Mouse (Mus musculus) forebrain, embryonic 11.5 days (tissue): ENCODE results near the gene Hoxc12. TPM values are rescaled to one million over a fixed set of nuclear protein-coding genes. Genes with fewer than 3 reads are reported as not detected.

ENCODE experiments used
- ATAC-seq: fragments of 200-750 bp; cut with Nextera tagmentation; replicated peaks from 2 replicates; pipeline ENCODE4 v1.8.0; 2017; ENCODE audit warnings: moderate TSS enrichment; ENCODE audit not compliant: low FRiP score
- DNase-seq: peaks from one replicate; pipeline ENCODE4 v3.0.0-alpha.2; 2017; ENCODE audit warnings: low spot score
- H3K27ac ChIP-seq: fragments of 300-500 bp; sonication (generic); 2 replicates; pipeline ENCODE4 v1.5.1; 2014; ENCODE audit warnings: low read depth, low read length
- H3K27me3 ChIP-seq: fragments of 300-500 bp; sonication (generic); 2 replicates; pipeline ENCODE4 v1.6.1; 2014; ENCODE audit warnings: mild to moderate bottlenecking, low read length, mixed read lengths; ENCODE audit not compliant: control insufficient read depth, insufficient read depth
- H3K36me3 ChIP-seq: fragments of 300-500 bp; sonication (generic); 2 replicates; pipeline ENCODE4 v1.6.1; 2014; ENCODE audit warnings: mild to moderate bottlenecking, low read length, moderate library complexity, mixed read lengths; ENCODE audit not compliant: control insufficient read depth, insufficient read depth
- H3K4me1 ChIP-seq: fragments of 300-500 bp; sonication (generic); replicated peaks from 2 replicates; pipeline ENCODE4 v1.6.1; 2014; ENCODE audit warnings: low read length, mixed read lengths; ENCODE audit not compliant: control insufficient read depth, insufficient read depth
- H3K4me2 ChIP-seq: fragments of 300-500 bp; sonication (generic); 2 replicates; pipeline ENCODE4 v1.6.1; 2014; ENCODE audit warnings: low read depth, mild to moderate bottlenecking, low read length, moderate library complexity, mixed read lengths; ENCODE audit not compliant: severe bottlenecking
- H3K4me3 ChIP-seq: fragments of 300-500 bp; sonication (generic); 2 replicates; pipeline ENCODE4 v1.5.1; 2014; ENCODE audit warnings: low read depth, low read length
- H3K9ac ChIP-seq: fragments of 300-500 bp; sonication (generic); 2 replicates; pipeline ENCODE4 v1.6.1; 2014; ENCODE audit warnings: low read length
- H3K9me3 ChIP-seq: fragments of 300-500 bp; sonication (generic); 2 replicates; pipeline ENCODE4 v1.6.1; 2016; ENCODE audit warnings: low read length, mixed read lengths; ENCODE audit not compliant: control insufficient read depth
- WGBS: fragments of 180-500 bp; shearing (Covaris S2); extraction: QIAGEN DNeasy Blood & Tissue Kit; methylation state at CpG from one replicate; pipeline ENCODE4 v1.1.7; 2014; 5-methylcytosine and 5-hydroxymethylcytosine counted together
- polyA plus RNA-seq: library from polyadenylated mRNA; unstranded; fragments of >200 nt; fragmentation: Nextera tagmentation; extraction: Ambion mirVana; gene quantifications from 2 replicates; pipeline ENCODE4 v1.2.1, GENCODE M21; 2014

Hoxc12 gene
- polyA plus RNA-seq, 1 experiment from 2014 or later: not detected

DNA sequence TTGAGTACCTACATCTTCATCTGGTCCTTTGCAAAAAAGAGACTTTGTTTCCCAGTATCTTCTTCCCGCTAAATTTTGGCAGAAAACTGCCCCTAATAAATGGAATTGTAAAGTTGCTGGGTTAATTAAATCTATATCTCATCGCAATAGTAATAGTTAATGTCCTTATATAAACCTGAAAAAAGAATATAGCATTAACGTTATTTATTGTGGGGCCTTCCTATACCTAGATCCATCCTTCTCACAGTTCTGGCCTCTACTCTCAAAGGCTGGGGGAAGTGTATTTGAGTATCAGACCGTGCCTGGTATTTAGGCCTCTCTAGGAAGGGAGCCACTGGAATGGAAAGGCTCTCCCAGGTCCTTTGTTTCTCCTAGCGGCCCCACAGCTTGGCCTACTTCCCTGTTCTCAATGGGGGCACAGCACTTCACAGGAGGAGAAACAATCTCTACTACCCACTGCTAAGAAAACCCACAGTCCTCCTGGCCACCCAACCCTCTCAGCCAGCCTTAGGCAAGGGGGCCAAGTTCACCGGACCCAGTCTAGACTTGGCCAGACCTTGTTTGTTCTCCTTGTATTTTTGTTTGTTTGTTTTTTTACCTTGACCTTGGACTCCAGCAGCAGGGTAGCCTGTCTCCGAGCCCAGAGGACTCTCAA, 17.8 kb upstream of the Hoxc12 start:
- H3K27me3 ChIP-seq: peaks cover 92% of the 10 kb centered on the region
- no peaks in the 10 kb centered on the region for H3K36me3 ChIP-seq
- no peak overlapping the region for H3K4me3 ChIP-seq
- H3K9me3 ChIP-seq: no peaks in the 10 kb centered on the region
- no peak overlapping the region for H3K4me2 ChIP-seq
- ATAC-seq (no peak), DNase-seq (no peak)
- H3K9ac ChIP-seq: no peak overlapping the region
- H3K27ac ChIP-seq: no peak overlapping the region
- H3K4me1 ChIP-seq: no peaks in the 10 kb centered on the region
- WGBS: 4% methylated on average over 7 of the region's 7 CpGs

DNA sequence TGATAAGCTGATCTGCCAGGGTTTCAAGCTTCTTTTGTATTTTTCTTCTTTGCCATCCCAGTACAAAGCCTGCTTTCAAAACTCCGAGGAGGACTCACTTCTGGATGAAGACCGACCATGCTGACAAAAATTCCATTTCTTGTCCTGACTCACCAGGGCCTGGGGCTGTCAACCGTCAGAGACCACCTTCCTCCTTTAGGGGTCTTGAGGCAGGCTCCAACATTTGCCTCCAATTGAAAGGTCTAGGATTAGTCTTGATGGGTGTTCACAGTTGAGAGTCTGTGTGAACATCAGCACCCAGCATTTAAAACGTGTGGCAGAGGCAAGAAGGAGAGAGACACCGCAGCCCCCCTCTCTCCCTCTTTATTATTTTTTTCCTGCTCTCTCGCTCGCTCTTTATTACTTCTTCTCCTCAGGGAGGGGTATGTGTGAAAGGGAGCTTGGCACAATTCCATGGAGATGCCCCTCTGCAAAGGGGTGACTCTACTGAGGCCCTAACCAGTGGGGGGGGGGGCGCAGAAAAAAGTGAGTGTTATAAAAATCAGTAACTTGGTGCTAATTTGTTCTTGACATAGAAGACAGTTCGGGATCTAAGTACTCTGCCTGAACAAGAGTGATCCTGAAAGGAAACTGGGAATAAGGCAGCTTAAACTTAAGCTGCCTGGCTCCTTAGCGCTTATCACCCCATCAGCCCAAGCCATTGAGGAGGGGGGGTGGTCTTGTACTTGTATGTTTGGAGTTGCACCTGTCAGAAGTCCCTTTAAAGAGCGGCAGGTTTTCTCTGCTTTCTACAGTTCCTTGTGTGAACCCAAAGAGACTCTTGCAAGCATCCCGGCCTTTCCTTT, 17.0 kb upstream of the Hoxc12 start:
- ATAC-seq (no peak), DNase-seq (no peak)
- no peaks in the 10 kb centered on the region for H3K9me3 ChIP-seq
- H3K4me1 ChIP-seq: no peaks in the 10 kb centered on the region
- no peak overlapping the region for H3K4me2 ChIP-seq
- H3K27me3 ChIP-seq: peaks cover 95% of the 10 kb centered on the region
- no peaks in the 10 kb centered on the region for H3K36me3 ChIP-seq
- H3K9ac ChIP-seq: no peak overlapping the region
- no peak overlapping the region for H3K27ac ChIP-seq
- WGBS: 2% methylated on average over 12 of the region's 12 CpGs
- H3K4me3 ChIP-seq: no peak overlapping the region

DNA sequence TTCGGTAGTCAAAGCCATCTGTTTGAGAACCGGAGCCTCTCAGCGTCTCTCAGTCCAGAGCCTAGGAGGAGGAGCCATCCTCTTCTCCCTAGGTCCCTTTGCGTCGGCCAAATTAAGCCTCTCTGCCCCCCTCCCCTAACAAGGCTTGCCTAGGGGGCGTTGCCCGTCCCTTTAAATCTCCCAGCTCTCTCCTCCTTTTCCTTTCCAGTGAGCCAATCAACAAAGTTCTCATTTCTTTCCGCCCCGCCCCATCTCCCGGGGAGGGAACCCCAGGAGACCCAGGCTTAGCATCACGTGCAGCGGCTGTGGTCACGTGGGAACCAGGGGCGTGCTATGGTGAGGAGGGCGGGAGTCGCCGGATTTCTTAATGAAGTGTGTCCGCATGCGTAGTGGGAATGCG, 15.9 kb upstream of the Hoxc12 start:
- no peaks in the 10 kb centered on the region for H3K4me1 ChIP-seq
- H3K4me2 ChIP-seq: no peak overlapping the region
- WGBS: under 1% methylated on average over 19 of the region's 20 CpGs
- ATAC-seq (peak; percentile 89), DNase-seq (peak; percentile 81)
- no peaks in the 10 kb centered on the region for H3K36me3 ChIP-seq
- H3K4me3 ChIP-seq: peak overlapping the region; percentile 0; the same call in 1 of the 2 replicates
- H3K27ac ChIP-seq: no peak overlapping the region
- no peak overlapping the region for H3K9ac ChIP-seq
- no peaks in the 10 kb centered on the region for H3K9me3 ChIP-seq
- peaks cover 95% of the 10 kb centered on the region for H3K27me3 ChIP-seq

DNA sequence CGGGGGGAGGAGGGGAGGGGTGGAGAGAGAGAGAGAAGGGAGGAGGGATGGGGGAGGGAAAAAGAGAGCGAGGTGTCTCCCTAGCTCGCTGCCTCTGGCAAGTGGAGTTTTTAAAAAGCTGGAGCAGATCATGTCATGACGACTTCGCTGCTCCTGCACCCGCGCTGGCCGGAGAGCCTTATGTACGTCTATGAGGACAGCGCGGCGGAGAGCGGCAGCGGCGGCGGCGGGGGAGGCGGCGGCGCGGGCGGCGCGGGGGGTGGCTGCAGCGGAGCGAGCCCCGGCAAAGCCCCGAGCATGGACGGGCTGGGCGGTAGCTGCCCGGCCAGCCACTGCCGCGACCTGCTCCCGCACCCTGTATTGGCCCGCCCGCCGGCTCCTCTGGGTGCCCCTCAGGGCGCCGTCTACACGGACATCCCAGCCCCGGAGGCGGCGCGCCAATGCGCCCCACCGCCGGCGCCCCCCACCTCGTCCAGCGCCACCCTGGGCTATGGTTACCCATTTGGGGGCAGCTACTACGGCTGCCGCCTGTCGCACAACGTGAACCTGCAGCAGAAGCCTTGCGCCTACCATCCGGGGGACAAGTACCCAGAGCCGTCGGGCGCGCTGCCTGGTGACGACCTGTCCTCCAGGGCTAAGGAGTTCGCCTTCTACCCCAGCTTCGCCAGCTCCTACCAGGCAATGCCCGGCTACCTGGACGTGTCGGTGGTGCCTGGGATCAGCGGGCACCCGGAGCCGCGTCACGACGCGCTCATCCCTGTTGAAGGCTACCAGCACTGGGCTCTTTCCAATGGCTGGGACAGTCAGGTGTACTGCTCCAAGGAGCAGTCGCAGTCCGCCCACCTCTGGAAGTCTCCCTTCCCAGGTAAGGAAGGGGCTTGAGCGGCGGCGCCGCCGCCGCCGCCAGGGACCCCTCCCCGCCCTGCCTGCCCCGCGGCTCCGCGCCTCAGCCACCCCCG, 15.2 kb upstream of the Hoxc12 start, which contains the start of gene Hoxc13:
Hoxc13 (plus strand) TSS at position 51 of the 959 bp plus-strand sequence.
- DNase-seq: peak; percentile 68
- H3K4me1 ChIP-seq: no peaks in the 10 kb centered on the region
- H3K4me3 ChIP-seq: peak within 1 kb of the TSS; percentile 0; the same call in 1 of the 2 replicates
- peaks cover 95% of the 10 kb centered on the region for H3K27me3 ChIP-seq
- no peak within 1 kb of the TSS for H3K27ac ChIP-seq
- H3K4me2 ChIP-seq: peak within 1 kb of the TSS; percentile 34; the same call in 1 of the 2 replicates
- no peak within 1 kb of the TSS for H3K9ac ChIP-seq
- H3K36me3 ChIP-seq: no peaks in the 10 kb centered on the region
- ATAC-seq: peak; percentile 57
- under 1% methylated on average over 81 of the region's 88 CpGs for WGBS
- H3K9me3 ChIP-seq: no peaks in the 10 kb centered on the region

DNA sequence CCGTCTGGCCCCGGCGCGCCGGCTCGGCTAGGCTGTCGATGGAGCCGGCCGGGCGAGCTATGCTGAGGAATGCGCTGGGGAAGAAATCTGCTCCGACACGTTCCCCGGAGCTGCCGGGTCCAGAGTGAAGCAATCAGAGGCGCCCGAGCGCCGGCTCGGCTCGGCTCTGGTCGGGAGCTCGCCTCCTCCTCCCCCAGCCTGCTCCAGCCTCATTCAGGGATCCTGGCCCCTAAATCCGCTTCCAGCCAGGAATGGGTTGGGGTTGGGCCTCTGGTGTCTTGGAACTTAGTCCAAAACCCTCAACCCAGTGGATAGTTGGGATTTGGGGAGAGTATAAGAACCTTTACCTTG, 14.6 kb upstream of the Hoxc12 start:
- H3K9me3 ChIP-seq: no peaks in the 10 kb centered on the region
- H3K27ac ChIP-seq: no peak overlapping the region
- no peak overlapping the region for H3K4me3 ChIP-seq
- H3K27me3 ChIP-seq: peaks cover 94% of the 10 kb centered on the region
- H3K9ac ChIP-seq: no peak overlapping the region
- H3K4me2 ChIP-seq: no peak overlapping the region
- WGBS: 1% methylated on average over 24 of the region's 24 CpGs
- DNase-seq: peak; percentile 68
- no peak for ATAC-seq
- H3K4me1 ChIP-seq: no peaks in the 10 kb centered on the region
- H3K36me3 ChIP-seq: no peaks in the 10 kb centered on the region

DNA sequence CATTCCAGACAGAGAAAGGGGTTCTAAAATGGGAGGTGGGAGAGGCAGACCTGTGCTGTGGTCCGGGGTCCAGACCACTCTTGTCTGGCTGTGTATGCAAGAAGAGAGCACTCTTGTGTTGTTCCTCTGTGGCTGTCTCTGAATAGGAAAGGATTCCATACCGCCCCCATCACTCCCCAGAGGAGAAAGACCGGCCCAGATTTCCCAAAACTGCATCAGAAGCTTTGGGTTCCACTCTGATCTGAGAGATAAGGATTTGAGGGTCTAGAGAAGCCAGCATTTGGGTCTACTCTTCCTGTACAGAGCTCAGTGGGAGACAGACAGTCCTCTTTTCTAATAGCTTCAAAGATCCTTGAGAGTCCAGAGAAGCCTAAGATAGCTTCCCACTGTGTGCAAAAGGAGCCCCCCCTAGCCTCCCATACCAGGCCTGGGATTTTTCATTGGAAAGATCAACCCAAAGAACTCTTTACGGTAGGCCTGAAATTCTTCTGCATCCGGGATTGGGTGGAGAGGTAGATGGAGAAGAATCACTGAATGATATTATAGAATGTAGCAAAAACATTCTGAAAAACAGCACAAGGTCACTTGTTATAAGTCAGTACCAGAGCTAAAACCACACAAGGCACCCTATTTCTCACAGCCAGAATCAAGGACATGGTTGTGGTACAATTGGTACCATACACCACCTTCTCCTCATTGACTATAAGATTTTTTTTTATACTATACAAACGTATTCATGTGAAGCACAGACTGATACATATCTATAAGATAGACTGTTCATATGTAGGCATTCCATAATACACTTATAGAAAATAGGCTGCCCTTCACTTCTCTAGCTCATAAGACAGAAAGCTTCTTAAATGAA, 13.7 kb upstream of the Hoxc12 start:
- no peaks in the 10 kb centered on the region for H3K36me3 ChIP-seq
- H3K4me2 ChIP-seq: no peak overlapping the region
- H3K4me3 ChIP-seq: no peak overlapping the region
- peaks cover 94% of the 10 kb centered on the region for H3K27me3 ChIP-seq
- no peaks in the 10 kb centered on the region for H3K4me1 ChIP-seq
- 7% methylated on average over 6 of the region's 6 CpGs for WGBS
- ATAC-seq (no peak), DNase-seq (no peak)
- H3K27ac ChIP-seq: no peak overlapping the region
- H3K9ac ChIP-seq: no peak overlapping the region
- no peaks in the 10 kb centered on the region for H3K9me3 ChIP-seq

DNA sequence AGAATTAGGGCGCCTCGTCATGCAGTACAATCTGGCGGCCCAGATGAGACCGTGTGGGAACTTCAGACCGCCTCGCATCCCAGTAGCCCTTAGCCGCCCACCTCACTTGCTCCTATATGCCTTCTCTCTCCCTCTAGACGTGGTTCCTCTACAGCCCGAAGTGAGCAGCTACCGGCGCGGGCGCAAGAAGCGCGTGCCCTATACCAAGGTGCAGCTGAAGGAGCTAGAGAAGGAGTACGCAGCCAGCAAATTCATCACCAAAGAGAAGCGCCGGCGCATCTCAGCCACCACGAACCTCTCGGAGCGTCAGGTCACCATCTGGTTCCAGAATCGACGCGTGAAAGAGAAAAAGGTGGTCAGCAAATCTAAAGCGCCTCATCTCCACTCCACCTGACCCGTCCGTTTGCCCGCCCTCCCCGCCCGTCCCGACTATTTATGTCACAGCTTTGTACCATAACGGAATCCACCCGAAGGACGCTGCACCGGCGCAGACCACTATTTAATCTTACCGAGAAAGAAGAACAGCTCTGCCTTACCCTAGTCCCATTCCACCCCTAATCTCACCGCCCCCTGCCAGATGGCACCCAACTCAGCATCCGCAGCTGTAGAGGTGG, 9.4 kb upstream of the Hoxc12 start:
- Histone ChIP-seq H3K27ac (no peak overlapping the region), H3K4me2 (no peak overlapping the region), H3K36me3 (no peaks in the 10 kb centered on the region), H3K9me3 (no peaks in the 10 kb centered on the region), H3K9ac (no peak overlapping the region), H3K4me3 (no peak overlapping the region), H3K27me3 (peaks cover 95% of the 10 kb centered on the region), H3K4me1 (no peaks in the 10 kb centered on the region)
- ATAC-seq: no peak
- DNase-seq: no peak
- WGBS: under 1% methylated on average over 40 of the region's 40 CpGs
